Mouse (Mus musculus): ENCODE data around the gene Slc7a6os.

- no peak for TF ChIP-seq CTCF (IDR thresholded peaks at IDR 0.05; ENCODE audit: low read depth, low read length)
- TF ChIP-seq POLR2A (IDR thresholded peaks at IDR 0.05; ENCODE audit: insufficient read depth, low read length), result no peak
- no peak for TF ChIP-seq EP300 (IDR thresholded peaks at IDR 0.05; ENCODE audit: insufficient read depth, low read depth, low read length)
Measured at GRCm38 (mm10) chr8:106158381-106158780, 52.4 kb downstream of the Slc7a6os start.
